Mouse (Mus musculus) left cerebral cortex, postnatal 14 days (tissue): ENCODE data around the gene Zfand3. TPM values are rescaled to one million over a fixed set of nuclear protein-coding genes. Genes with fewer than 3 reads are reported as not detected.
A peak's percentile ranks its signal among the peaks of the same experiment; 100 is the strongest.

Source experiments
- DNase-seq, 2 experiments: peaks; one replicate each; pipeline ENCODE4 v3.0.0; 2021 to 2022; ENCODE audit warnings: low spot score in 2 of 2, mixed read lengths in 1 of 2
- intact Hi-C: fragments of 180-260 bp; cut with DNase I; formaldehyde crosslinking; loops from one replicate; pipeline ENCODE4 v1.15.1; 2025
- total RNA-seq, 2 experiments: library from RNA; stranded (reverse); gene quantifications; 2 replicates each; pipeline ENCODE4 v1.2.3; 2021

The Zfand3 gene
- total RNA-seq, 2 experiments from 2014 or later: 106 to 114 TPM

- intact Hi-C loops: no loop called here
- no peak for DNase-seq
Measured at GRCm38 (mm10) chr17:30043163-30043822, 38.8 kb downstream of the Zfand3 start.

- intact Hi-C loops: no loop called here
- no peak for DNase-seq
Measured at GRCm38 (mm10) chr17:30045181-30045580, 40.6 kb downstream of the Zfand3 start.

GRCm38 (mm10) chr17:30046654-30047053 is 42.1 kb downstream of the Zfand3 start:
- intact Hi-C loops: no loop called here
- DNase-seq: no peak

- DNase-seq: no peak
- intact Hi-C loops: no loop called here
Measured at GRCm38 (mm10) chr17:30051523-30052346, 47.2 kb downstream of the Zfand3 start.

GRCm38 (mm10) chr17:30052347-30052742 is 47.8 kb downstream of the Zfand3 start:
- intact Hi-C loops: no loop called here

GRCm38 (mm10) chr17:30053463-30053862 is 48.9 kb downstream of the Zfand3 start:
- intact Hi-C loops: no loop called here
- DNase-seq: peak; percentile 48 to 53

More at GRCm38 (mm10) chr17:30052347-30052742, 47.8 kb downstream of the Zfand3 start:
- no peak for DNase-seq

- intact Hi-C loops: no loop called here
- no peak for DNase-seq
Measured at GRCm38 (mm10) chr17:30053871-30054270, 49.3 kb downstream of the Zfand3 start.

- no peak for DNase-seq
- intact Hi-C loops: no loop called here
Measured at GRCm38 (mm10) chr17:30056226-30056625, 51.7 kb downstream of the Zfand3 start.

GRCm38 (mm10) chr17:30058594-30058993 is 54.1 kb downstream of the Zfand3 start:
- intact Hi-C loops: no loop called here
- no peak for DNase-seq

GRCm38 (mm10) chr17:30059066-30059465 is 54.5 kb downstream of the Zfand3 start:
- DNase-seq: no peak
- intact Hi-C loops: no loop called here

GRCm38 (mm10) chr17:30061100-30061837 is 56.7 kb downstream of the Zfand3 start:
- no peak for DNase-seq
- intact Hi-C loops: no loop called here

GRCm38 (mm10) chr17:30063849-30064248 is 59.3 kb downstream of the Zfand3 start:
- DNase-seq: no peak
- intact Hi-C loops: no loop called here

- intact Hi-C loops: no loop called here
- no peak for DNase-seq
Measured at GRCm38 (mm10) chr17:30064746-30065145, 60.2 kb downstream of the Zfand3 start.

GRCm38 (mm10) chr17:30069776-30070175 is 65.2 kb downstream of the Zfand3 start:
- DNase-seq: no peak
- intact Hi-C loops: no loop called here

- peak in 1 of 2 experiments; percentile 25 for DNase-seq
- intact Hi-C loops: no loop called here
Measured at GRCm38 (mm10) chr17:30070631-30071030, 66.1 kb downstream of the Zfand3 start.

GRCm38 (mm10) chr17:30072613-30073012 is 68.1 kb downstream of the Zfand3 start:
- DNase-seq: no peak
- intact Hi-C loops: no loop called here

GRCm38 (mm10) chr17:30075896-30076295 is 71.4 kb downstream of the Zfand3 start:
- no peak for DNase-seq
- intact Hi-C loops: no loop called here

GRCm38 (mm10) chr17:30084007-30084406 is 79.5 kb downstream of the Zfand3 start:
- intact Hi-C loops: no loop called here
- DNase-seq: peak; percentile 56 to 71

GRCm38 (mm10) chr17:30086695-30087094 is 82.2 kb downstream of the Zfand3 start:
- no peak for DNase-seq
- intact Hi-C loops: no loop called here

GRCm38 (mm10) chr17:30088431-30088830 is 83.9 kb downstream of the Zfand3 start:
- no peak for DNase-seq
- intact Hi-C loops: no loop called here
